Mouse (Mus musculus): ENCODE results near the gene Zfp110. TPM values are rescaled to one million over a fixed set of nuclear protein-coding genes. Genes with fewer than 3 reads are reported as not detected.
A peak's percentile ranks its signal among the peaks of the same experiment; 100 is the strongest.

Gene Zfp110
- total RNA-seq, 2 experiments from 2014 or later: 5.8 to 11.2 TPM

DNA sequence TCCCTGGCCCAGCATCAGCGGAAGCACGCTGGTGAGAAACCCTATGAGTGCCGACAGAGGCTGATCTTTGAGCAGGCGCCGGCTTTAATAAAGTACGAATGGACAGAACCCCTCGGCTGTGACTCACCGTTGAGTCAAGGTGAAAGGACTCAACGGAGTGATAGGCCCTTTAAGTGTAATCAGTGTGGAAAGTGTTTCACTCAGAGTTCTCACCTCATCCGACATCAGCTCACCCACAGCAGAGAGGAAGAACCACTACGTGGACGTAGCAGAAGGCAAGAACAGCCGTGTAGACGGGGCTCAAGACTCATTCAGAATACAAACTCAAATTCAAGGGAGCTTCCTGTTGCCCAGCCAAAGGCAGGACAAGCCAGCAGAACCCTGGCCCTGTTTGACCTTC, 56.4 kb downstream of the Zfp110 start:
- ATAC-seq (replicated peaks; ENCODE audit: low FRiP score, poor library complexity, severe bottlenecking): no peak

DNA sequence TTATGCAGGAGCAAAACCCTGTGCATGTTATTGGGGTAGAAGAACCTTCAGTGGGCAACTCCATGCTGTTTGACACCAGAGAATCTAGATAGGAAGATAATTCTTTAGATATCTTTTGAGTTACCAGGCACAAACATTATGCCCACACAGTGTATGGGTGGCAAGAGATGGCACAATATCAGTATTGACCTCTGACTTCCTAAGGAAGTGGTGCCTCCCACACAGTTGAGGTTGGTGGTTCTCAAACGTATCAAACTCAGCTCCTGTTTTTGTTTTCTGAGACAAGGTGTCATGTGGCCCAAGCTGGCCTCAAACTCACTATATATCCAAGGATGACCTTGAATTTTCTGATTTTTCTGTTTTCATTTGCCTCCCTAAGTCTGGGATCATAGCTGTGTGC, 56.8 kb downstream of the Zfp110 start:
- ATAC-seq (replicated peaks; ENCODE audit: low FRiP score, poor library complexity, severe bottlenecking): no peak

DNA sequence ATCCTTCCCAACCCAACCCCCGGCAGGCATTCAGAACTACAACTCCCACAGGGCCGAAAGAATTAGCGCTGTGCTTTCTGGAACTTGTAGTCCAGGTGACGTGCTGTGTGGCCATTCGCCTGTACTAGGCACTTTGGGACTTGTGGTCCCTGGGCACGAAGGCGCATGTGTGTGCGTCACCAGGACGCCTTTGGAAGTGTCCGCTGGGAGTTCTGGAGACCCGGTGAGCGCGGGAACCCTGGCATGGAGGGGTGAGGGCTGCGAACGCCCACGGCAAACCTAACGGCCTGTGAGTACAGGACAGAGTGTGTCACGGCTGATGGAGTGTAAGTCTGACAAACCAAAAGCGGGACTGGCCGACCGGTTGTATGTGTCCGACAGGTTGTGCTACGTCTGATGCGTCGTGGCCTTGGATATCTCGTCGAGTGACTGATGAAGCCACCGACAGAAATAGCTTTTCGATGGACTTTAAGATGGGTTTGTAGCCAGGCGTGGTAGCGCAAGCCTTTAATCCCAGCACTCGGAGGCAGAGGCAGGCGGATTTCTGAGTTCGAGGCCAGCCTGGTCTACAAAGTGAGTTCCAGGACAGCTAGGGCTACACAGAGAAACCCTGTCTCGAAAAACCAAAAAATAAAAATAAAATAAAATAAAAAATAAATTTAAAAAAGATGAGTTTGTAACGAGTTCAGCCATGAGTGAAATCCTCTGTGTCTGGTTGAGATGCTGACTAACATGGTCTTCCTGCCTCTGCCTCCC, 63.3 kb downstream of the Zfp110 start, which contains the start of gene Zscan22:
Zscan22 (plus strand) TSS at position 161 of the 756 bp plus-strand sequence.
- ATAC-seq (replicated peaks; ENCODE audit: low FRiP score, poor library complexity, severe bottlenecking): peak; percentile 91

Other genes starting within 250 kb of the Zfp110 start
- gene Vmn2r53, start 226.0 kb upstream of the Zfp110 start, total RNA-seq (2015; ENCODE audit: low replicate concordance): not detected in 2 replicates
- gene Vmn2r53, start 226.0 kb upstream of the Zfp110 start, total RNA-seq (2017; ENCODE audit: low replicate concordance): 0.09 and 0.28 TPM in 2 replicates
- not detected in 2 replicates for gene Vmn2r54, start 194.4 kb upstream of the Zfp110 start, total RNA-seq (2015; ENCODE audit: low replicate concordance)
- not detected in 2 replicates for gene Vmn2r54, start 194.4 kb upstream of the Zfp110 start, total RNA-seq (2017; ENCODE audit: low replicate concordance)
- not detected in 2 replicates for gene Vmn2r55, start 149.8 kb upstream of the Zfp110 start, total RNA-seq (2015; ENCODE audit: low replicate concordance)
- not detected in 2 replicates for gene Vmn2r55, start 149.8 kb upstream of the Zfp110 start, total RNA-seq (2017; ENCODE audit: low replicate concordance)
- not detected in 2 replicates for gene Vmn2r56, start 99.8 kb upstream of the Zfp110 start, total RNA-seq (2015; ENCODE audit: low replicate concordance)
- gene Vmn2r56, start 99.8 kb upstream of the Zfp110 start, total RNA-seq (2017; ENCODE audit: low replicate concordance): not detected in 2 replicates
- gene Zscan18, start 31.1 kb upstream of the Zfp110 start, total RNA-seq (2015; ENCODE audit: low replicate concordance): 0.63 TPM in 1 of 2 replicates, not detected in the other
- not detected in 2 replicates for gene Zscan18, start 31.1 kb upstream of the Zfp110 start, total RNA-seq (2017; ENCODE audit: low replicate concordance)
- 3.3 and 6.1 TPM in 2 replicates for gene Zfp329, start 15.9 kb upstream of the Zfp110 start, total RNA-seq (2015; ENCODE audit: low replicate concordance)
- gene Zfp329, start 15.9 kb upstream of the Zfp110 start, total RNA-seq (2017; ENCODE audit: low replicate concordance): 1.4 and 3.1 TPM in 2 replicates
- 0.38 and 0.63 TPM in 2 replicates for gene Zfp128, start 46.4 kb downstream of the Zfp110 start, total RNA-seq (2015; ENCODE audit: low replicate concordance)
- 0.28 and 0.68 TPM in 2 replicates for gene Zfp128, start 46.4 kb downstream of the Zfp110 start, total RNA-seq (2017; ENCODE audit: low replicate concordance)
- gene Zscan22, start 63.1 kb downstream of the Zfp110 start, total RNA-seq (2015; ENCODE audit: low replicate concordance): 5.4 and 6.9 TPM in 2 replicates
- gene Zscan22, start 63.1 kb downstream of the Zfp110 start, total RNA-seq (2017; ENCODE audit: low replicate concordance): 1.0 and 1.1 TPM in 2 replicates
- gene Rps5, start 87.5 kb downstream of the Zfp110 start, total RNA-seq (2015; ENCODE audit: low replicate concordance): 474 and 662 TPM in 2 replicates
- gene Rps5, start 87.5 kb downstream of the Zfp110 start, total RNA-seq (2017; ENCODE audit: low replicate concordance): 156 and 203 TPM in 2 replicates
- not detected in 2 replicates for gene Rnf225, start 92.7 kb downstream of the Zfp110 start, total RNA-seq (2015; ENCODE audit: low replicate concordance)
- not detected in 2 replicates for gene Rnf225, start 92.7 kb downstream of the Zfp110 start, total RNA-seq (2017; ENCODE audit: low replicate concordance)
- gene Zfp324, start 131.1 kb downstream of the Zfp110 start, total RNA-seq (2015; ENCODE audit: low replicate concordance): 2.1 and 2.3 TPM in 2 replicates
- 2.1 and 2.5 TPM in 2 replicates for gene Zfp324, start 131.1 kb downstream of the Zfp110 start, total RNA-seq (2017; ENCODE audit: low replicate concordance)
- 1.3 TPM in 1 of 2 replicates, not detected in the other for gene Zfp446, start 143.1 kb downstream of the Zfp110 start, total RNA-seq (2015; ENCODE audit: low replicate concordance)
- 0.51 and 1.3 TPM in 2 replicates for gene Zfp446, start 143.1 kb downstream of the Zfp110 start, total RNA-seq (2017; ENCODE audit: low replicate concordance)
- not detected in 2 replicates for gene Slc27a5, start 163.4 kb downstream of the Zfp110 start, total RNA-seq (2015; ENCODE audit: low replicate concordance)
- gene Slc27a5, start 163.4 kb downstream of the Zfp110 start, total RNA-seq (2017; ENCODE audit: low replicate concordance): not detected in 2 replicates
- 209 and 235 TPM in 2 replicates for gene Trim28, start 164.4 kb downstream of the Zfp110 start, total RNA-seq (2015; ENCODE audit: low replicate concordance)
- 226 and 257 TPM in 2 replicates for gene Trim28, start 164.4 kb downstream of the Zfp110 start, total RNA-seq (2017; ENCODE audit: low replicate concordance)
- 2.7 and 8.2 TPM in 2 replicates for gene Zbtb45, start 175.3 kb downstream of the Zfp110 start, total RNA-seq (2015; ENCODE audit: low replicate concordance)
- 21.2 and 23.4 TPM in 2 replicates for gene Zbtb45, start 175.3 kb downstream of the Zfp110 start, total RNA-seq (2017; ENCODE audit: low replicate concordance)
- gene Chmp2a, start 200.0 kb downstream of the Zfp110 start, total RNA-seq (2015; ENCODE audit: low replicate concordance): 97.4 and 99.3 TPM in 2 replicates
- 144 and 170 TPM in 2 replicates for gene Chmp2a, start 200.0 kb downstream of the Zfp110 start, total RNA-seq (2017; ENCODE audit: low replicate concordance)
- 45.0 and 92.0 TPM in 2 replicates for gene Ube2m, start 203.5 kb downstream of the Zfp110 start, total RNA-seq (2015; ENCODE audit: low replicate concordance)
- 32.8 and 112 TPM in 2 replicates for gene Ube2m, start 203.5 kb downstream of the Zfp110 start, total RNA-seq (2017; ENCODE audit: low replicate concordance)
- gene Mzf1, start 220.0 kb downstream of the Zfp110 start, total RNA-seq (2015; ENCODE audit: low replicate concordance): not detected in 2 replicates
- 0.56 TPM in 1 of 2 replicates, not detected in the other for gene Mzf1, start 220.0 kb downstream of the Zfp110 start, total RNA-seq (2017; ENCODE audit: low replicate concordance)